Mouse (Mus musculus) adrenal gland, adult 8-10 months (tissue): ENCODE measurements around the gene Hist2h2bb. TPM values are rescaled to one million over a fixed set of nuclear protein-coding genes. Genes with fewer than 3 reads are reported as not detected.
"Not testable (repeated sequence)": the region's sequence is repeated elsewhere in the genome, so short reads cannot be mapped to it uniquely, and the experiment has no call there.

ENCODE experiments used
- DNase-seq: peaks from one replicate; pipeline ENCODE4 v3.0.0; 2022
- total RNA-seq, 4 experiments: library from RNA; stranded (reverse); gene quantifications; 2 replicates each; pipeline ENCODE4 v1.2.4; 2022

Hist2h2bb gene
- total RNA-seq: 100 to 1,000 TPM in 1 of 4 experiments, 10 to 100 TPM in 3; 70.8 to 139 (median 88.2) TPM

DNA sequence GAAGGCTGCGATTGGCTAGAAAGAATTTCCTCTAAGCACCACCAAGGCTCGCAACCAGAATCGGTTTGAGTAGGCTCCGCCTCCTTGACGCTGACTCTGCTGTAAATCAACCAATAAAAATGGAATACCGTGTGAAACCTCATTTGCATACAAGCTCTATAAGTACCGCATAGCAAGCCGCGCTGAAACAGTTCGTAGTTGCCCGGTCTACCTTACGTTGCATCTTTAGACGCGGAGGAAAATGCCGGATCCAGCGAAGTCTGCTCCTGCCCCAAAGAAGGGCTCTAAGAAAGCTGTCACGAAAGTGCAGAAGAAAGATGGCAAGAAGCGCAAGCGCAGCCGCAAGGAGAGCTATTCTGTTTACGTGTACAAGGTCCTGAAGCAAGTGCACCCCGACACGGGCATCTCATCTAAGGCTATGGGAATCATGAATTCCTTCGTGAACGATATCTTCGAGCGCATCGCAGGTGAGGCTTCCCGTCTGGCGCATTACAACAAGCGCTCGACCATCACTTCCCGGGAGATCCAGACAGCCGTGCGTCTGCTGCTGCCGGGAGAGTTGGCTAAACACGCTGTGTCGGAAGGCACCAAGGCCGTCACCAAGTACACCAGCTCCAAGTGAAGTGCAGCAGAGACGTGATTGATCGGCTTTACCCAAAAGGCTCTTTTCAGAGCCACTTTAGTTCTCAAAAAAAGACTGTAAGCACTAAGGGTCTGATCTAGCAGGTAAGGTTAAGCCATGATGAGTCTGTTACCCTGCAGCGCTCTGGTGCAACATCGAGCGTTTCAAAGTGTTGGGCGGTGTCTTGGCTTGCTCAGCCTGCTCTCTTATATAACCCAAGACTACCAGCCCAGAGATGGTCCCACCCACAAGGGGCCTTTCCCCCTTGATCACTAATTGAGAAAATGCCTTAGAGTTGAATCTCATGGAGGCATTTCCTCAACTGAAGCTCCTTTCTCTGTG is at the start of gene Hist2h2bb:
Gene Hist2h2bb, plus strand, starts transcription at position 242 of the 964 bp plus-strand sequence.
- peak; percentile 93 for DNase-seq

- not testable (repeated sequence) for DNase-seq
Observed at GRCm38 (mm10) chr3:96220131-96220764, 49.3 kb upstream of the Hist2h2bb start.

- DNase-seq: peak; percentile 92
Observed at GRCm38 (mm10) chr3:96220765-96221639, 48.5 kb upstream of the Hist2h2bb start, which contains the start of the genes Hist2h2ac and Hist2h2be. TSS of gene Hist2h2ac (minus strand) at chr3:96220880. TSS of gene Hist2h2be (plus strand) at chr3:96221119.

DNA sequence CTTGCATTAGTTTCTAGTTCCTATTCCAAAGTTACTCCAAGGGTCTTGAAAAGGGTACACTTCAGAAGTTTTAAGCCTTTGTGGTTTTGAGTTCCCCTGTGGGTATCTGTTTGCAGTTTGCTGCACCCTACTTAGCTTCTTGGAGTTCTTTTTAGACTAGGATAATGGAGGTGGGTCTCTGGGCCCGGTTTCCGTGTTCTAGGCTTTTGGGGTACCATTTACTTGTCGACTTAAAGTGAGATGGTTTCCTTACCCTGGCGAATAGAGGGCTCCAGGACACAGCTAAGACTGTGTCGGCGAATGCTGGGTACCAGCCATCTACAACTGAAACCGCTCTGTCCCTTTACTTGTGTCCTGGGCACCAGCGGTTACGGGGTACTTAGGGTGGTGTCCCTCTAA is 47.9 kb upstream of the Hist2h2bb start:
- DNase-seq: no peak

DNA sequence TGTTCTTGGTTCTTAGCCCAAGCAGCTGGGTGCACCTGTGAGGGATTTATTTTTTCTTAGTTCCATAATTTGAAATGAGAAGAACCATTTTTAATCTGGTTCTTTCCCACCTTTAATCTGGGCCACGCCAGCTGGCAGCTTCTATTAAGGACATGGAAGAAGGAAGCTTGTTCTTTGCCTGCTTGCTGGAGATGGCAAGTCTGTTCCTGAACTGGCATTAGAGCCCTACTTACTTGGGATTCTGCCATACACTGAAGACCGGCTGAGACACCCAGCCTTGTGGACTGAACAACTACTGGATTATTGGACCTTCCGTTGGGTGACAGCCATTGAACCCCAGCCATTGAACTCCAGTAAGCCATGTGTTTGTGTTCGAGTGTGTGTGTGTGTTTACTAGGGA is 46.8 kb upstream of the Hist2h2bb start:
- no peak for DNase-seq

GRCm38 (mm10) chr3:96225421-96225820 is 44.1 kb upstream of the Hist2h2bb start:
- no peak for DNase-seq

DNA sequence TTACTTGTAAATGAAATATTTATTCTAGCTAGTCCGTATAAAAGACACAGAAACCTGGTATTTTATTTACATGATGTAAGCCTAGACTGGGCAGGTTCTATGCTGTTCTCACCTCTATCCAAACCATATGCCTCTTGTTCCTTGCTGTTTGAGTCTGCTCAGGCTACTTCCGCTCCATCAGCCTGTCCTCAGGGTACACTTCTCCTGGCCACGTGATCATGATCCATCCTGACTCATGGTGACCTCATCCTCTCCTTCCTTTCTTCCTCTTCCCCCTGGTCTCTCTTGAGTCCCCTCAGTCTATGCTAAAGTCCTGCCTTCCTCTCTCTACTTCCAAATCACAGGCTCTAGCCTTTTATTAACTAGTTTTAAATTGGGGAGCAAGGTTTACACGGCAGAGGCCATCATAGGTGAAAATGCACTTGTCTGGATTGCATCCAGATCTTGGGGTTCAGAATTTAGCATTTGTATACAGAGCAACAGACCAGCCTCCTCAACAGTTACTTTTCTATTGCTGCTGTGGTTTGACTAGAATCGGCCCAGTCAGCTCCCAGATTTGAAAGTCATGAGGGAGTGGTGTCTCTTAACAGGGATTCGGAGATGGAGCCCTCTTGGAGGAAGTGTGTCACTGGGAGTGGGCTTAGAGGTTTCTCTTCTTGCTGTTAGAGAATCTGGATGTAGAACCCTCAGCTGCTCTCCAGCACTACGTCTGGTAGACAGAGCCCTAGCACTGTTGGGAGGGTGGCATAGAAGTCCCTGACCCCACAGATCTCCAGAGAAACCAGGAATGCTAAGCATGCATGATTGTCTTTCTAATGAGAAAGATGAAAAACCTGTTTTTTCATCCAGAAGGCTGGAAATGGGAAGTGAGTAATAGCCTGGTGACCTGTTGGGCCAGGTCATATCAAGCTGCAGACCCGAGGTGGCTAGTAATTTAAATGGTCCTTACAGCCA is 42.6 kb upstream of the Hist2h2bb start:
- DNase-seq: no peak

DNA sequence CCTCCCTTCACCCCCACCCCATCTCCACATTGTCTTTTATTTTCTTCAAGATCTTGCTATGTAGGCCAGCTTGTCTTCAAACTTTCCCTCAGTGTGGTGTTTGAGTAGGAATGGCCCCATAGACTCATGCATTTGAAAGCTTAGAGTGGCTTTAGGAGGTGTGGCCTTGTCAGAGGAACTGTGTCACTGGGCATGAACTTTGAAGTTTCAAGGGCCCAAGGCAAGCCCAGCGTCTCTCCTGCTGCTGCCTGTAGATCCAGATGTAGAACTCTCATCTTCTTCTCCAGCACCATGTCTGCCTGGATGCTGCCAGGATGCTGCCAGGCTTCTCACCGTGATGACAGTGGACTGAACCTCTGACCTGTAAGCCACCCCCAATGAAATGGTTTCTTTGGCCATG is 40.7 kb upstream of the Hist2h2bb start:
- DNase-seq: no peak

DNA sequence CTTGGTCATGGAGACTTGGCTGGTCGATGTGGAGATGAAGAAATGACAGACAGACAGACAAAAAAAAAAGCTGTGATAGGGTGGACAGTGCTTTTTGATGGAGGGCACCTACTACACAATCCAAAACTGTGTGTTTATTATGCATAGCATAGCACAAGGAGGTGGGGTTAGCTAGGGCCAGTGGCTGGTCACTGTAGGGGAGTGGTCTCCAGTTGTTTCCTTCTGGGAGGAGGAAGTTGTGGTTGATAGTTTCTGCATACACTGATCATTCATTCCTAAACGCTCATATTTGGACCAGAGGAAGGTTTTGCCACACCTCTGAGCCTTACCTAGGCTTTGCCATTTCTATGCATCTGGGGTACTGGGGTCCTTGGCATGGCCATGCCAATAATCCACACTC is 39.1 kb upstream of the Hist2h2bb start:
- DNase-seq: no peak

GRCm38 (mm10) chr3:96230910-96231757 is 38.4 kb upstream of the Hist2h2bb start:
- DNase-seq: no peak

- no peak for DNase-seq
Observed at GRCm38 (mm10) chr3:96231758-96232120, 37.8 kb upstream of the Hist2h2bb start.

- no peak for DNase-seq
Observed at GRCm38 (mm10) chr3:96234914-96235313, 34.6 kb upstream of the Hist2h2bb start.

GRCm38 (mm10) chr3:96235836-96236235 is 33.7 kb upstream of the Hist2h2bb start:
- DNase-seq: no peak

- DNase-seq: no peak
Observed at GRCm38 (mm10) chr3:96236834-96237334, 32.7 kb upstream of the Hist2h2bb start.

DNA sequence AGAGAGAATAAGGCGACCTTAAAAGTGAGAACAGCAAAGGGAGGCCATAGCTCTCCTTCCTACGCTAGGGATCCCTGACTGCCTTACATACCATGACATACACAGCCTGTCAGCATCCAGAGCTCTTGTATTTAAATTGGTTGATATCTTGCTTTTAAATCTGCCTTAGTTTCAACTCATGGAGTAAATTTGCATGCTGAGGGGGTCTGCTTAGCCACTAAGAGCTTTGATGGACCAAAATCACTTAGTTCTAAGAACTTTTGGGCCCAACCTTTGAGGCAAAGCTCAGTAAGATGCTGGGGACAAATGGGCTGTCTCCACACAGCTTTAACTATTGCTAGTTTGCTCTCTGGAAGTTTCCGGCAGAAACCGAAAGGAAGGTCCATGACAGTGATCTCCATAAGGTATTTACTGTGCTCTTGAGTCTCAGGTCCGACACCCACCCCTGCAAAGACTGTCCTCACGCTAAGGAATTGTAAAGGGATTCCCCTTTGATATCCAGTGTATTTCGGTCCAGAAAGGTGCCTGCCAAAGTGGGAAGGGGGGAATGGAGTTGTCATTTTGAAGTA is 32.1 kb upstream of the Hist2h2bb start:
- no peak for DNase-seq

GRCm38 (mm10) chr3:96237904-96238511 is 31.5 kb upstream of the Hist2h2bb start:
- no peak for DNase-seq

DNA sequence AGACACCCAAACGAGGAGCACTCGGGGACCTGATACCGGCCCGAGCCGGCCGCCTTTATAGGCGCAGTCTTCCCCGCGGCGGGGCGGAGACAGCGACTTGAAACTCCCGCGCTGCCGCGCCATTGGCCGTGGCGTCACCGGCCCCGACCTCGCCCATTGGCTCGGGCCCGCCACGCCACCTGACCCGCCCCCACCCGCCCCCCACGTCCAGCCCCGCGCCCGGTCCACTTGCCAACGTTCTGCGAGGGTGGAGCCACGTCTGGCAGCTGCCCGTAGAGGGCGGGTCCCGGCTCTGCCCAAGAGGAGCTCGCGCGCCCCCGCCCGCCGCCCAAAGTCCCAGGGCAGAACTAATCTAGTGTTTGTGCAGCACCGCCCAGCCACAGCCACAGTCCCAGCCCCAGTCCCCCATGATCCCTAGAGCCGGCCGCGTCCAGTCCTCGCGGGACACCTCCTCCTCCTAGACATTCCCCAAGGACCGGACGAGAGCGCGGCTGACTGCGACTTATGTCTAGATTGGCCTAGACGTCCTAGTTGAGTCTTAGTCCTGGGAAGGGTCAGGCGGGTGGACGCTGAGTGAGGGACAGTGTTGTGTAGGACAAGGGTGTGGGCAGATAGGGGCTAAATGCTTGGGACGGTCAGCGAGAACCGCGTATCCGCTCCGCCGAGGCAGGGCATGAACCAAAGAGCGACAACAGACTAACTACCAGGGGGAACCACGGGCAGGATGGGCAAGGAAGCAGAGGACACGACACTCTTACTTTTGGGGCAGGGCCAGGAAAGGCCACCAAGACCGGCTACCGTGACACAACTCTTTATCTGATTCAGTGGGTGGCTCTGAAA is 30.4 kb upstream of the Hist2h2bb start, which contains the start of gene Hist2h3c2:
Gene Hist2h3c2, minus strand, starts transcription at position 174 of the 840 bp plus-strand sequence.
- DNase-seq: not testable (repeated sequence)
